Mouse (Mus musculus) hindbrain, embryonic 14.5 days (tissue): ENCODE measurements at regions not wholly inside any gene's neighbourhood (a gene's known extent, or its start where the extent isn't known, plus 50 kb on each side); places are given as distances from the start of the nearest gene placed in this dataset.

Source experiments
- ATAC-seq: fragments of 200-750 bp; cut with Nextera tagmentation; 2 replicates; pipeline ENCODE4 v1.8.0; 2017; ENCODE audit warnings: moderate number of reproducible peaks, mild to moderate bottlenecking, moderate TSS enrichment, moderate library complexity; ENCODE audit not compliant: low FRiP score
- DNase-seq: peaks from one replicate; pipeline ENCODE4 v3.0.0-alpha.2; 2015; ENCODE audit warnings: low spot score
- H3K27ac ChIP-seq: fragments of 300-500 bp; sonication (generic); 2 replicates; pipeline ENCODE4 v1.5.1; 2014; ENCODE audit warnings: mild to moderate bottlenecking, moderate library complexity
- H3K27me3 ChIP-seq: fragments of 300-500 bp; sonication (generic); 2 replicates; pipeline ENCODE4 v1.6.1; 2014; ENCODE audit warnings: mild to moderate bottlenecking, low read length, mixed read lengths; ENCODE audit not compliant: control insufficient read depth, insufficient read depth
- H3K36me3 ChIP-seq: fragments of 300-500 bp; sonication (generic); replicated peaks from 2 replicates; pipeline ENCODE4 v1.6.1; 2014; ENCODE audit not compliant: control insufficient read depth, insufficient read depth
- H3K4me1 ChIP-seq: fragments of 300-500 bp; sonication (generic); replicated peaks from 2 replicates; pipeline ENCODE4 v1.6.1; 2014; ENCODE audit warnings: antibody characterized with exemption, low read length, mixed read lengths; ENCODE audit not compliant: control insufficient read depth, insufficient read depth
- H3K4me2 ChIP-seq: fragments of 300-500 bp; sonication (generic); replicated peaks from 2 replicates; pipeline ENCODE4 v1.6.1; 2014; ENCODE audit warnings: mild to moderate bottlenecking, moderate library complexity
- H3K4me3 ChIP-seq: fragments of 300-500 bp; sonication (generic); replicated peaks from 2 replicates; pipeline ENCODE4 v1.5.1; 2014; ENCODE audit warnings: mild to moderate bottlenecking, low read length
- H3K9ac ChIP-seq: fragments of 300-500 bp; sonication (generic); 2 replicates; pipeline ENCODE4 v1.6.1; 2014
- H3K9me3 ChIP-seq: fragments of 300-500 bp; sonication (generic); 2 replicates; pipeline ENCODE4 v1.6.1; 2016; ENCODE audit warnings: low read length; ENCODE audit not compliant: control insufficient read depth
- WGBS: fragments of 180-500 bp; shearing (Covaris S2); extraction: QIAGEN DNeasy Blood & Tissue Kit; methylation state at CpG from one replicate; pipeline ENCODE4 v1.1.7; 2014; 5-methylcytosine and 5-hydroxymethylcytosine counted together

DNA sequence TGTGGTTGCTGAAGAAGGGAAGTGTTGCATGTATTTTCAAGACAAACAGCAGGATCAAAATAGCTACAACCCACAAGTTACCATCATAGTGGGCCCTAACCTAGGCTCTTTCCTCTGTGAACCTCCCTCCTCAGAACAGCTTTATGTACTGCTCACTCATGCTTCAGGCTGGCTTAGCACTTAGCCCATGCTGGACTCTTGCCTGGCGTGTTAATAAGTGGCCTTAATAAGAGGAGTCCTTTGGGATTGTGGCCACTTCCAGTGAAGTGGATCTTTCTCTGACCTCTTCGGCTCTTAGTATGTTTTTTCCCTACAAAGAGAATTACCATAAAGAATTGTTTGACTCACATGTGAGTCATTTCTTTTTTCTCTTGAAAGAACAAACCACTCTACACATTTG is 101.9 kb downstream of the Fam204a start:
- H3K9me3 ChIP-seq: no peaks in the 10 kb centered on the region
- no peak for ATAC-seq
- WGBS: 82% methylated on average over 2 of the region's 2 CpGs

DNA sequence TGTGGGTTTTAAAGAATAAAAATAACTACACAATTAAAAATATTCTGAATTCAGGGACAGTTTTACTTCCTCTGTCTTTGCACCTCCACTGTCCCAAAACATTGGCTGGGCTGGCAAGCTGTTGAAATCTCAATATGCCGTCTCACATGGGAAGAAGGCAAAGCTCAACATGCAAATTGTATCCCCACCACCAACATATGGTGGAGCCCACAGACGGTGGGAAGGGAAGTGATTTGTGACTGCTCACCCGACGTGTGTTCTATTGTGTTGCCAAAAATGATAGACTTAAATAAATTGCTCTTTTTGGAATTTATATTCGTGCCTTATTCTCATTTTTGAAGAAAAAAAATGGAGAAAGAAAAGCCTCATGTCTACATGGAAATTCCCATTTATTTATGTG is 105.6 kb downstream of the Fam204a start:
- Histone ChIP-seq H3K4me3 (no peak overlapping the region), H3K9ac (no peak overlapping the region), H3K27ac (no peak overlapping the region), H3K4me2 (no peak overlapping the region), H3K4me1 (no peaks in the 10 kb centered on the region), H3K9me3 (no peaks in the 10 kb centered on the region), H3K36me3 (no peaks in the 10 kb centered on the region), H3K27me3 (no peaks in the 10 kb centered on the region)
- WGBS: 64% methylated on average over 5 of the region's 5 CpGs
- ATAC-seq (no peak), DNase-seq (no peak)

More for the DNA sequence above, 101.9 kb downstream of the Fam204a start:
- H3K4me3 ChIP-seq: no peak overlapping the region
- DNase-seq: no peak
- H3K9ac ChIP-seq: no peak overlapping the region
- H3K27me3 ChIP-seq: no peaks in the 10 kb centered on the region
- no peak overlapping the region for H3K4me2 ChIP-seq
- H3K4me1 ChIP-seq: no peaks in the 10 kb centered on the region
- H3K27ac ChIP-seq: no peak overlapping the region
- no peaks in the 10 kb centered on the region for H3K36me3 ChIP-seq

DNA sequence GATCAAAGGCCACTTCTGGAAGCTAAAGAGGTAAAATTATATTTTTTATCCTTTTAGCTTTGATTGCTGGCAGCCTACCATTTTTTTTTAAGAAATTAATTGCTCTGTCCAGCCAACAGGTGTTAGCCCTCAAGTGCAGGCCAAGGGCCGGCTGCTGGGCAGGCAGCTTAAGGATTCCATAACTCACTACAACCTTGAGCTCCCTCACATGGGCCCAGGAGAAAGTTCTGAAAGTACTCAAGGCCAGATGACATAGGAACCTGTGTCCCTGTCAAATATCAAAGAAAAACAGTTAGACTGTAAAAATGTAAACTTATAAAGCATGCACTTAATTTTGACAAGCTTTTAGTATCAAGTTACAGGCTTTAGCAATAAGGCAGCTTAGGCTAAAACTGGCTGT is 107.5 kb downstream of the Fam204a start:
- ATAC-seq (no peak), DNase-seq (no peak)
- Histone ChIP-seq H3K4me2 (no peak overlapping the region), H3K4me3 (no peak overlapping the region), H3K27ac (no peak overlapping the region), H3K4me1 (no peaks in the 10 kb centered on the region), H3K9ac (no peak overlapping the region), H3K36me3 (no peaks in the 10 kb centered on the region), H3K9me3 (no peaks in the 10 kb centered on the region), H3K27me3 (no peaks in the 10 kb centered on the region)
- 71% methylated on average over 1 of the region's 1 CpGs for WGBS

DNA sequence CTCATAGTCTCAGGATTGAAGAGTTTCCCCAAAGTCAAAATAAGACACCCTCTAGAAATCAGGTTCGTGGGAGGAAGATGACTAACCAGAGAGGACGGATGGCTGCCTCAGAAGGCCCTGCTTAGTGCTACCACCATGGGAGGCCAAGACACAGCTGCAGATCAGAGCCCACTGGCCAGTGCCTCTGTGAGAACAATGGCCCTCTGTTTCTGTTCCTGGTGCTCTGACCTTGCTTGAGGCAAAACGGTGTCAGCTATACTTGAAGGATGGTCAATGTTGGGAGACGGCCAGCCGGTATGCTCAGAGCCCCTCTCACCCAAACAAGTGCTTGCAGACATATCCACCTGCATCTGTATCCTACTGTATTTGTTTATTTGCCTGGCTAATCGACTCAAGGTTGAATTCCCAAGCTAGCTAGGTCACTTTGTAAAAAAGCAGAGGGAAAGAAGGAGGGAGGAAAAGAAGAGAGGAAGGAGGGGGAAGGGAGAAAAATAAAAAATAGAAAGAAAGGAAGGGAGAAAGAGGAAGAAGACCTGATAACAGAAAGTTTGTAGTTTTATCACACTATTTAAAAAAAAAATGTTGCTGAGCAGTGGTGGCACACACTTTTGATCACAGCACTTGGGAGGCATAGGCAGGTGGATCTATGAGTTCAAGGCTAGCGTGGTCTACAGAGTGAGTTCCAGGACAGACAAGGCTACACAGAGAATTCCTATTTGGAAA is 112.7 kb downstream of the Fam204a start:
- no peak overlapping the region for H3K4me3 ChIP-seq
- no peaks in the 10 kb centered on the region for H3K4me1 ChIP-seq
- no peaks in the 10 kb centered on the region for H3K9me3 ChIP-seq
- H3K9ac ChIP-seq: no peak overlapping the region
- no peak overlapping the region for H3K4me2 ChIP-seq
- ATAC-seq (no peak), DNase-seq (no peak)
- no peaks in the 10 kb centered on the region for H3K27me3 ChIP-seq
- H3K36me3 ChIP-seq: no peaks in the 10 kb centered on the region
- WGBS: 42% methylated on average over 7 of the region's 7 CpGs
- no peak overlapping the region for H3K27ac ChIP-seq

DNA sequence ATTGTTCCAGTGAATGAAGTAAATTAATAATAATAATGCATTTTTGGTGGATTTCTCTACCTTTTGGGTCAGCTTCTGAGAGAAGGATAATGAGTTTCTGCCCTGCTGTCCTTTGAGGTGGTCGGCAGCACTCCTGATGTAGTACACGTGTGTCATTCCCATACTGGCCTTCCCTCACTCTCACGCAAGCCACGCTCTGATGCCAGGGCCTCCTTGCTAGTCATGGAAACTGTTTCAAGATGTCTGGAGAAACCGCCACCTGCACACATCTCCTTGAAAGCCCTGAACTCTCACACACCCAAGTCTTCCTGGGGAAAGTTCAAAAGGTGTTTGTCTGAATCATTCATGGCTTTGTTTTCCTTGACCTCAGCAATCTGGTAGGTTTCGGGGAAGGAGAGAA is 116.2 kb downstream of the Fam204a start:
- no peaks in the 10 kb centered on the region for H3K36me3 ChIP-seq
- no peak overlapping the region for H3K4me2 ChIP-seq
- no peaks in the 10 kb centered on the region for H3K4me1 ChIP-seq
- no peak overlapping the region for H3K4me3 ChIP-seq
- H3K27ac ChIP-seq: no peak overlapping the region
- no peaks in the 10 kb centered on the region for H3K27me3 ChIP-seq
- H3K9me3 ChIP-seq: no peaks in the 10 kb centered on the region
- DNase-seq (no peak), ATAC-seq (no peak)
- 81% methylated on average over 6 of the region's 6 CpGs for WGBS
- H3K9ac ChIP-seq: no peak overlapping the region

DNA sequence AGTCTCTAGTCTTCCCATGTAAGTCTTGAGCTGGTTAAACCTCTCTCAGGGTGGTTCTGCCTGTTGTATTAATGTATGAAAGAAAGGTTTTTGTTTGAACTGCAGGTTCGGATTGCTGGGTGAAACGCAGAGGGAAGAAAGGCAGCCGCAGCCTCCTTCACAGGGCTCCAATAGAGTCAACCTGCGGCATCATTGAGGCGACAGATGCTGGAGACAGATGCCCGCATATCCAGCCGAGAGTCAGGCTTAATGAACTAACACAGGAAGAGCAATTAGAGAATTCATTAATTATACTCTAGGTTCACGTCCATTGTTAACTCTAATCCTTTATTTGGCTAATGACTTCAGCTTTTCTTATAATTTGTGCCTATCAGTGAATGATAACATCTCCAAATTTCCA is 117.0 kb downstream of the Fam204a start:
- H3K4me3 ChIP-seq: no peak overlapping the region
- ATAC-seq: no peak
- H3K27me3 ChIP-seq: no peaks in the 10 kb centered on the region
- H3K9ac ChIP-seq: no peak overlapping the region
- H3K36me3 ChIP-seq: no peaks in the 10 kb centered on the region
- no peaks in the 10 kb centered on the region for H3K9me3 ChIP-seq
- H3K4me1 ChIP-seq: no peaks in the 10 kb centered on the region
- H3K27ac ChIP-seq: peak overlapping the region; percentile 20; the same call in 1 of the 2 replicates
- 46% methylated on average over 8 of the region's 8 CpGs for WGBS
- DNase-seq: no peak
- no peak overlapping the region for H3K4me2 ChIP-seq

DNA sequence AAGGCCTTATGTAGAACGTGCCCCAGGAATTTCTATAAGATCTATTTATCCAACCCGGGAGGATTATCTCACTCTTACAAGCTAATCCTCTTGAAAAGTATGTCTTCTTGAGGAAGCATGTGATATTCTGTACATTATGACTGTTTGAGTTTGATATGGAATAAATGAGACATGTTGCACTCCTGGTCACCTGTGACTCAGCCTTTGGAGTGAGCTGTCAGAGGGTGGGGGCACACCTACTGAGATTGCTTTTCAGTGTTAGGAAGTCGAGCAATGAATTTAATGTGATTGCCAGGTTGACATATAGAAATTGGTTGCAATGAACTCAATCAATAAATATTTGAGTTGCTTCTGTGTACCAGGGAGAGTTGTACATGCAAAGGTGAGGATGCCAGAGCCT is 128.6 kb downstream of the Fam204a start:
- WGBS: 83% methylated on average over 3 of the region's 3 CpGs
- no peak overlapping the region for H3K4me2 ChIP-seq
- no peak for ATAC-seq

DNA sequence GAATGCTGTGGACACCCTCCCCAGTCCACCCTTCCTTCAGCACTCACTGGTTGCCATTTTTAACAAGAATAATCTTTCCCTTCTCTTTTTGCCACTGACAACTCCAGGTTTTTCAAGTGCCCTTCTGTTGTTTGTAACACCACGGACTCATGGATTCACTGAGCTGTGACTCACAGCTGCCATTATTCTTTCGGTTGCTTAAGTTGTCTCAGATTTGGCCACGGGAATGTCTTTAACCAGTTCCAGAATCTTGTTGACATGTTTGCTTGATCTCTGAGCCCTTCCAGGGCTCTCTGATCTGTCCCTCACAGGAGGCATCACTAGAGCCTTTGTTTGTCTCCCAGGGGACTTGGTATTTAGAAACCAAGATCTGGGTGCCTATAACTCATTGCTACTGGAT is 131.5 kb upstream of the Rab11fip2 start:
- no peak overlapping the region for H3K9ac ChIP-seq
- DNase-seq (no peak), ATAC-seq (no peak)
- no peaks in the 10 kb centered on the region for H3K27me3 ChIP-seq
- no peak overlapping the region for H3K27ac ChIP-seq
- H3K36me3 ChIP-seq: no peaks in the 10 kb centered on the region
- H3K4me1 ChIP-seq: no peaks in the 10 kb centered on the region
- H3K9me3 ChIP-seq: no peaks in the 10 kb centered on the region
- H3K4me2 ChIP-seq: no peak overlapping the region
- WGBS: 55% methylated on average over 3 of the region's 3 CpGs
- no peak overlapping the region for H3K4me3 ChIP-seq

More for the DNA sequence above, 128.6 kb downstream of the Fam204a start:
- Histone ChIP-seq H3K4me1 (no peaks in the 10 kb centered on the region), H3K9ac (no peak overlapping the region), H3K27ac (no peak overlapping the region), H3K27me3 (no peaks in the 10 kb centered on the region), H3K4me3 (no peak overlapping the region), H3K9me3 (no peaks in the 10 kb centered on the region), H3K36me3 (no peaks in the 10 kb centered on the region)
- DNase-seq: no peak

DNA sequence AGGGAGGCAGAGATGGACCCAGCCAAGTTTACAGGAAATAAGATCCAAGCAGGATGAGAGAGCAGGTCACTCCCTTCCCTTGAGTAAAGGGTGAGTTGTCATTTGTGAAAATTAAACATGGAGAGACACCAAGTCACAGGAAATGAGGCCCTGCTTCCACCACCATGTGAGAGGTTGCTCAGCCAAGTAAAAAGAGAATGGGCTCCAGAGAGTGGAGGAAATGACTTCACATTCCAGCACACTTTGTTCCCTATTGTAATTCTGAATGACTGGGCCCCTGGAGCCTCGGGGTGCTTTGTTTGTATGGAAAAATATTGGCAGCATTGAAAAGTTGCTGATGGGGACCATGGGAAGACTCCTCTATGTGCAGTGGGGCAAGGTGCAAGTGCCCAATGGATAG is 129.9 kb upstream of the Rab11fip2 start:
- WGBS: 8% methylated on average over 1 of the region's 1 CpGs
- Histone ChIP-seq H3K4me1 (no peaks in the 10 kb centered on the region), H3K36me3 (no peaks in the 10 kb centered on the region), H3K9ac (no peak overlapping the region), H3K27me3 (no peaks in the 10 kb centered on the region), H3K4me2 (no peak overlapping the region), H3K9me3 (no peaks in the 10 kb centered on the region), H3K4me3 (no peak overlapping the region), H3K27ac (no peak overlapping the region)
- no peak for DNase-seq
- ATAC-seq: no peak

DNA sequence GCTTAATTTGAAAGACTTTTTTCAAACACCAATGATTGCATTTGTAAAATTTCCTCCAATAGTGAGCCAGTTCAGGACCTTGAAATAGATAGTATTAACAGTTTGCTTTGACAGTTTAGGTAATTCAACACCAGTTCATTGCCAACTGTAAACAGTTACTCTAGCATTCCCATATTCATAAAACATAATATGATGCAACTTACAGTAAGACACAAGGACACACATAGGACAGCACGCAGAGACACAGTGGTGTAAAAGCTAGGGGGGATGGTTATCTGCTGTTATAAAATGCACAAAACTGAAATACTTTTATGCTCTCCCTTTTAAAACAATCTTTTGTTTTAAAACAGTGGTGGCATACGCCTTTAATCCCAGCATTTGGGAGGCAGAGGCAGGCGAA is 122.7 kb upstream of the Rab11fip2 start:
- Histone ChIP-seq H3K27me3 (no peaks in the 10 kb centered on the region), H3K9me3 (no peaks in the 10 kb centered on the region), H3K4me1 (0 out of 2 replicates have a peak, but pooled peaks cover 5% of the 10 kb centered on the region), H3K27ac (no peak overlapping the region), H3K9ac (no peak overlapping the region), H3K4me3 (no peak overlapping the region), H3K36me3 (no peaks in the 10 kb centered on the region), H3K4me2 (no peak overlapping the region)
- ATAC-seq: no peak
- WGBS: 90% methylated on average over 3 of the region's 3 CpGs
- no peak for DNase-seq
